Mouse (Mus musculus): ENCODE measurements around the gene C1ra.
A peak's percentile ranks its signal among the peaks of the same experiment; 100 is the strongest.
"Not testable (repeated sequence)": the region's sequence is repeated elsewhere in the genome, so short reads cannot be mapped to it uniquely, and the experiment has no call there.

The C1ra gene

DNA sequence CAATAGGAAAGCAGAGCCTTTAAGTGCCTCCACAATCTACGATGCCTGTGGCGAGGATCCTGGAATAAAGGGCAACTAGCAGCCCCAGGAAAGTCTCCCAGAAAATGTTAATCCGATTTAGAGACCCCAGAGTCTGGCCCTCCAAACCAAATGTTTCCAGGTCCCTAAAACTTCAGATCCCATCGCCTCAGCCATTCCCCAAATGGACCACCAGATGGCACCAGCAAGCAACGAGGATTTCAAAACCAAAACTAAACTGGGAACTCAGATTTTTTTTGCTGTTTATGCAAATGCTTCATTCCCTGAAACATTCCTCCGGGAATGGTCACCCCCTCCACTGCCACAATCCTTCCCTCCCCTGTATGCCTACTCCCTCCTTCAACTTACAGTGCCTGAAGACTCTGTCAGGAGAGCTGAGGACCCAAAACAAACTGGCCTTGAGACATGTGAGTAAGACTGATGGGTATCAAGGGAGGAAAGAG lies at the start of gene C1ra:
C1ra (plus strand) TSS at position 51 of the 482 bp plus-strand sequence.
- no peak for DNase-seq

DNA sequence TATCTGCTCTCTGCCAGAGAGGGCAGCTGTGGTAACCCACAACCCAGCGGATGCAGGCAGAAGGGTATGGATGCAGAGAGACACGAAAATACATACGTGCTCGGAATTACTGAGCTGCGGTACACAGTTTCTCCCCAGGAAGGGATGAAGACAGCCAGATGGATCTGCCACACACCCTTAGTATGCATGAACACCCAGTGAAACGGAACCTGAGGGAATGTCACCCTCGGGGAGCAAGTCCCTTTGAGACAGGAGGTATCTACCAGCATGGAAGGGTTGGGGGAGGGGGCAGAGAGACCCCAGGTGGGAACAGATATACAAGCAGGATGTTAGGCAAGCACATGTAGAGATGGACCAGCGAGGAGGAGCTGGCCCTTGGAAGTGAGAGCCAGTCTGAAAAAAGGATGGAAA lies 48.3 kb upstream of the C1ra start:
- DNase-seq, result peak in 1 of 2 experiments; percentile 22

DNA sequence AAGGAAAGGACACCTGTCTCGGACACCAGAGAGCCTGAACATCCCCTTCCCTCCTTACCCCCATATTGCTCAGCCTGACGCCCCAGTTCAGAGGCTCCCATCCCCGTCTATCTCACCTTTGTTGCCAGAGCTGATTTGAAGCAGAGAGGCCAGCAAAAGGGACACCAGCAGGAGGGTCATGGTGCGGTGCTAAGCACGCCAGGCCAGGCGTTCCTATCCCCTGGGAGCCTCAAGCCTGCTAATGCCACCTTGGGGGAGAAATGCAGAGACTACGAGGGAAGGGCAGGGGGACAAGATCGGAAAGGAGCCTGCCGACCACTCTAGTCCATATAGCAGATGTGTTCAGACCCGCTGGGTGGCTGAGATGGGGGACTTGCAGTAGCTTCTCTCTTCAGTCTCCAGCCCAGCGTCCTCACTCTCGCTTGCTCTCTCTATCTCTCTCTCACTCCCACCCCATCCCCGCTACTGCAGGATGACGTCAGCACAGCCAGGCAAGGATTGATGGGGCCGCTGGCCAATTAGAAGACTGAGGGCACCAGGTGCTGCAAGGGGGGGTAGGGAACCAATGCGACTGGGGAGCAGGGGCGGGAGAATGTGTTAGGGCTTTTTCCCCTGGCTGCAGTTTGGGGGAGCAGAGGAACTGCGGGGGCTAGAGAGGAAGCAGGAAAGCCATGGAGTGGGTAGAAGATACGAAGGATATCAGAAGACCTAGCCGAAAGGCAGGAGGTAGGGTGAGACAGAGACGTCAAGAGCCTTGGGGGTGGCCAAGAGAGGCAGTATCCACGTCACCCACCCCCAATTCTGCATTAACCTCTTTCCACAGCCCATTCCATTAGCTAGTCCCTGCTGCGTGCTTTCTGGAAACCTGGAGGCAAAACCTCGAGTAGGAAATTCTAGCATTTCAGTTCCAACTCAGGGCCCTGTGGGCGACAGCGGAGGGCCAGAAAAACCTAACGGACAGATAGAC lies 47.6 kb upstream of the C1ra start, which contains the start of gene Clstn3:
Clstn3 (minus strand) TSS at position 490 of the 967 bp plus-strand sequence.
- peak; percentile 74 to 85 for DNase-seq

DNA sequence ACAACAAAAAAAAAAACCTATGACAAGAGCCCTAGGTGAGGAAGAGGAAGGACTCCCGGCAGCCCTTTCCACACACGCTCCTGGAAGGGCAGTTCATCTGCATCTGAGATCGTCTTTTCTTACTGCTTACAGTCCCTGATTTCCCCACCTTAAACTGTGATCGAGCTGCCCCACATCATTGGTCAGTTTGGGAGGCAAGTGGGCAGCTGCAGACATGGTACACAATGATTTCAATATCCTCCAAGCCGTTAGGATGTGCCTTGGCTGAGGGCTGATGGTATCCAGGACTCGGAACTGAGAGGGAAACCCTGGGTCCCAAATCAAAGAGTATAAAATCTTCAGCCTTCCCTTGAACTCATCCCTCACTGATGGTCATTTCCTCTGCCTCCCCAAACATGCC lies 46.9 kb upstream of the C1ra start:
- no peak for DNase-seq

DNA sequence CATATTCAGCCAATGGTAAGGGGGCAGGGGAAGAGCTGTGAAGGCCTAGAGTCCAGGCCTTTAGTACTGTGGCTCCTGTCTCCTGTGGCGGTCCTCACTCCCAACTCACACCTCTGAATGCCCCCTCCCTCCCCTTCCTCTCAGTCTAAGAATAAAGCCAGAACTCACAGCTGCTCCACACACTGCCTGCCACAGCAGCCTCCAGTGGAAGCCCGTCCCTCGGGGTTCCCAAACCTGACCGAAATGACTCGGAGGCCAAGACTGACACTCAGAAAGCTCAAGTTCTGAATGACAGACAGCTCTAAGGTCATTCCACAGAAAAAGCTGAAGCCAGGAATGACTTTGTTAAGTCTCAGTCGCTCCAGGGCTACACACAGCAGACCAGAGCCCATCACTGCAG lies 46.5 kb upstream of the C1ra start:
- no peak for DNase-seq

DNA sequence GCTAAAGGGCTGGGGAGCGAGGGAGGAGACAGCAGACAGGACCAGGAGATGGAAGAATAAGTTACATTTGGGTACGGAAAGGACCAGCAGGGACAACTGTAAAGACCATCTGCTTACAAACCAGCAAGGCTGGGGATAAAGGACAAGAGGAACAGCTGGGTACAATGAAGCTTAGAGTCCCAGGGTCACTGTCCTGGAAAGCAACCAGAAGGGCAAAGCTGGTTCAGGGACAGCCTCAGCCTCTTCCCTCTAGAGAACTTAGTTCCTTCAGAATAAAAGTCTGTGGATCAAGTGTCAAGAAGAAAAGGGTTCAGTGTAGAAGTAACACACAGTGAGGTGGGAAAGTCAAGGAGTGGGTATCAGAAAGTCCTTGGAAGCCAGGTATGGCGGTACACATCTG lies 41.1 kb upstream of the C1ra start:
- no peak for DNase-seq

DNA sequence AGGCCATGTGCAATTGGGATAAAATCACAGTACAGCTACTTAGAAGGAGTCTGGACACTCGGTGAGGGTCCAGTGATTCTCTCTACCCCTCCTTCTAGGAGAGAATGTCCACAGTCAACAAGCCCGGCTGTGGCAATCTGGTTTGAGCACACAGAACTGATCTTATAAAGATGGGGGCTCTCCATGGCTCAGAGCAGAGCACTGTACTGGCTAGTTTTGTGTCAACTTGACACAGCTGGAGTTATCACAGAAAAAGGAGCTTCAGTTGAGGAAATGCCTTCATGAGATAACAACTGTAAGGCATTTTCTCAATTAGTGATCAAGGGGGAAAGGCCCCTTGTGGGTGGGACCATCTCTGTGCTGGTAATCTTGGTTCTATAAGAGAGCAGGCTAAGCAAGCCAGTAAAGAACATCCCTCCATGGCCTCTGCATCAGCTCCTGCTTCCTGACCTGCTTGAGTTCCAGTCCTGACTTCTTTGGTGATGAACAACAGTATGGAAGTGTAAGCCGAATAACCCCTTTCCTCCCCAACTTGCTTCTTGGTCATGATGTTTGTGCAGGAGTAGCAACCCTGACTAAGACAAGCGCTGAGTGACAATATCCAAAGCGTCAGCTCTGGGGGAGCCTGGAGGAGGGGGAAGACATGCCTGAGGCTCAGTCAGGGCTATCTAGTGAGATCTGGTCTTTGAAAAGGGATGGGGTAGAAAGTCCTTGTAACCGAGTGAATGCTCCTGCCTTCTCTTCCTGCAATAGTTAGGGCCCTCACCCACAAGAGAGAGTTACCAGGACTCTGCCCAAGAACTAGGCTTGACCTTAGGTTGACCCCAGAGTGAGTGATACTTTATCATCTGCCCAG lies 40.2 kb upstream of the C1ra start:
- DNase-seq, result not testable (repeated sequence)

DNA sequence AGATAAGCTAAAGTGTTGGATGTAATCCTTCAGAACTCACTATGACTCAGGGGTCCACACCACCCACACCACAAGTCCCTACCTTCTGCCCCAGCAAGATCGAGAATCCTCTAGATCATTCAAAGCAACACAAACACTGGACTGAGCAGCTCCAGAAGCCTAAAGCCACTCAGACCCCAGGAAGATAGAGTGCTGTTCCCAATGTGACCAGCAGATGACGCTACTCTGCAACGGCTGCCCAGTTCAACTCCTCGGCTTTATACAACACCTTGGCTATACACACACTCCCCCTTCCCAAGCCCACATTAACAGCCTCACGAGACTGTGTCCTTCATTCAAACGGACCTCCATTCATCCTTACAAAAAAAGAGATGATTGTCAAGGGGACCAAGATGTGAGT lies 39.4 kb upstream of the C1ra start:
- no peak for DNase-seq

DNA sequence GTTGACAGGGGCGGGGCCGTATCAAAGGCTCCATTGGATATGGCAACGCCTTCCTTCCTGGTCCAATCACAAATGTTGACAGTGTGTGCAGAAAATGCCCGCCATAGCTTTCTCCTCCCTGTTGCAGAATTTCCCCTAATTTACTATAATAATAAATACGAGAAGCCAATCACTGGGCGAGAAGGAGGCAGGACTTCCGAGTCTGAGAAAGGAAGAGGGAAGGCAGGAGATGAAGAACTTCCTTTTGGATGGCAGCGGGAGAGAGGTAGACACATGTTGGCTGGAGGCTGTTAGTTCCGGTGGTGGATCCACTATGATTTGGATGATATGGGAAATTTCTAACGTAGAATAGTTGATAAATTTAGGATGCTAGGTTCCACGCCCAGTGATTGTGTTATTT lies 37.6 kb upstream of the C1ra start:
- no peak for DNase-seq

DNA sequence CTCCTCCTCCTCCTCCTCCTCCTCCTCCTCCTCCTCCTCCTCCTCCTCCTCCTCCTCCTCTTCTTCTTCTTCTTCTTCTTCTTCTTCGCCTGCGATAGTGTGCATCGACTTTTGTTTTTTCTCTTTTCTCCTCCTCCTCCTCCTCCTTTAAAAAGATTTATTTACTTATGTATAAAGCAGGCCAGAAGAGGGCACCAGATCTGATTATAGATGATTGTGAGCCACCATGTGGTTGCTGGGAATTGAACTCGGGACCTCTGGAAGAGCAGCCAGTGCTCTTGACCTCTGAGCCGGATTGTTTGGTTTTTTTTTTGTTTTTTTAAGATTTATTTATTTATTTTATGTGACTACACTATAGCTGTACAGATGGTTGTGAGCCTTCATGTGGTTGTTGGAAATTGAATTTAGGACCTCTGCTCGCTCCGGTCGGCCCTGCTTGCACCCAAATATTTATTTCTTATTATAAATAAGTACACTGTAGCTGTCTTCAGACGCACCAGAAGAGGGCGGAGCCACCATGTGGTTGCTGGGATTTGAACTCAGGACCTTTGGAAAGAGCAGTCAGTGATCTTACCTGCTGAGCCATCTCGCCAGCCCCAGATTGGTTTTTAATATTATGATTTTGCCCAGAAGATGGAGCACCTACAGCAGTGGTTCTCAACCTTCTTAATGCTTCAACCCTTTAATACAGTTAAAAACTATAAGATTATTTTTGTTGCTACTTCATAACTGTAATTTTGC lies 36.7 kb upstream of the C1ra start:
- not testable (repeated sequence) for DNase-seq

DNA sequence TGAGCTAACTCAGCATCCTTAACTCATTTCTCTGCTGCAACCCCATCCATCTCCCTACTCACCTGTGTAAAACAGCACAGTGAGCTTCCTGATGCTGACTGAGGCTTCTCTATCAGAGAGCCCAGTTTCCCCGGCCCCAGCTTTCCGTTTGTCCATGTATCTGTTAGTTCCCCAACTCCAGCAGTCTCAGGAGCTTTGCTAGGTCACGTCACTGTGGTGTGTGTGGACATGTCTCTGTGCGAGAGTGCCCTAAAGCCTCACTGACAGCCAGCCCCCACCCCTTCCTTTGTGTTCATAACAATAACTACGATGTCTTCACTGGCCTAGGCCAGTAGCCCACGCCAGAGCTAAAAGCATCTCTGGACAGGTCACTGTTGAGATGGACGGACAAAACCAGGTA lies 36.0 kb upstream of the C1ra start:
- no peak for DNase-seq

DNA sequence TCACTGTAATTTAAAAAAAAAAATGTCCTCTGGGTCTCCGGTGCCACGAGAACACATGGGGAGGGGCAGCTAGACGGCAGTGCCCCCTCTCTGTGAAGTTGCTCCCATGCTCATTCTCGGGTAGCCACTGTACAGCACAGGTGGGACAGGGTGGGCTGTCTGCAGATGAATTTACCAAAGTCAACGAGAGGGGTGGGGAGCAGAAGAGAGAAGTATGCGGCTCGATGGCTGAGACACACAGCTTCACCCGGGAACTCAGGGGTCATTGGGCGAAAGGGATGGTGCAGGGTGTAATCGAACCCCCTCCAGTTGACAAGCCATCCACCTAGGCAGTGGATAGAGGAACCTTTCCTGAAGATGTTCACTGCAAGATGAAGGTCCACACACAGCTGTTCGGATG lies 35.4 kb upstream of the C1ra start:
- no peak for DNase-seq

DNA sequence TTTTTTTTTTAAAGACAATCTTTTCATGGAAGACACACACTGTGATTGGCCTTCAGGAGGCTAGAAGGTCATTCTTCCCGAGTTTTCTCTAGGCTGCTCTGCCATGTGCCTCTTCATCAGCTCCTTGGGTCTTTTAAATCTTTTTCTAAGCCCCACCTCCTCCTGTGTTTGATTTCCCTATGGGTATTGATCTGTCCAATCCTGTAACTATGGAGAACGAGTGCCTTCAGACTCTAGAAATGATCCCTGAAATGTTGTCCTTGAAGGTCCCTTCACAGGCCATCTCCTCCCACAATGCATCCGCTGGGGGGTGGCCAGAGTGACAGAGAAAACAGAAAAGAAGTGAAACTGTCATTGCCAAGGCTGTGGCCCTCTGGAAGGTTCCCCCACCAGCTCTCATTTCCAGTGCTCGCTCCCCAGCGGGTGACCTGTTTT lies 35.0 kb upstream of the C1ra start:
- DNase-seq, result no peak

DNA sequence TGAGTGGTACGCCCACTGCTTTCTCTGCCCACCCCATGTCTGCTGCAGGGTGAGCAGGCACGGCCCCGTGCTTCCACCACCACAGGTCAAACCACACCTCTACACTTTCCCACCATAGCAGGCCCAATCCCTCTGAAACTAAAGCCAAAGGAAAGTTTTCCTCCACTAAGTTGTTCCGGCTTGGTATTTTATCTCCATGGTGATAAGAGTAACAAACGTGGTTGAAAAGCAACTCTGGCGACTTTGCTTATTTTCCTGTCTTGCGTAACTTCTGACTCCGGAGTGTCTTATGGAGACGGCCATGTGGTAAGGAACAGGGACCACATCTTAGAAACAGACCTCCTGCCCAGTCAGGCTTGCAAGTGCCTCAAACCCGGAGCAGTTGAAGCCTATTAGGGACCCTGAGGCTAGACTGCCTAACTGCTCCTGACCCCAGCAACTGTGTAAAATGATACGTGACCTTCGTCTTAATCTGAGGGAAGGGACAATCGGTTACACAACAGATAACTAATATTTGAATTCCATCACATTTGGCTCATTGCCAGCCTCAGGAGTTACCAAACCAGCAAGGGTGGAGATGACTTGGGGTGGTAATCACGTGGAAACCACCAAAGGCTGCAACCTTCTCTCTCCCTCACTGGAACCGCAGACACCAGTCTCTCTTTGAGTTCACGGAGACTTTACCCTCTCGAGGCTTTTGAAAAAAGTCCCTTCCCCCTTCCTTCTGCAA lies 34.1 kb upstream of the C1ra start:
- DNase-seq, result no peak

DNA sequence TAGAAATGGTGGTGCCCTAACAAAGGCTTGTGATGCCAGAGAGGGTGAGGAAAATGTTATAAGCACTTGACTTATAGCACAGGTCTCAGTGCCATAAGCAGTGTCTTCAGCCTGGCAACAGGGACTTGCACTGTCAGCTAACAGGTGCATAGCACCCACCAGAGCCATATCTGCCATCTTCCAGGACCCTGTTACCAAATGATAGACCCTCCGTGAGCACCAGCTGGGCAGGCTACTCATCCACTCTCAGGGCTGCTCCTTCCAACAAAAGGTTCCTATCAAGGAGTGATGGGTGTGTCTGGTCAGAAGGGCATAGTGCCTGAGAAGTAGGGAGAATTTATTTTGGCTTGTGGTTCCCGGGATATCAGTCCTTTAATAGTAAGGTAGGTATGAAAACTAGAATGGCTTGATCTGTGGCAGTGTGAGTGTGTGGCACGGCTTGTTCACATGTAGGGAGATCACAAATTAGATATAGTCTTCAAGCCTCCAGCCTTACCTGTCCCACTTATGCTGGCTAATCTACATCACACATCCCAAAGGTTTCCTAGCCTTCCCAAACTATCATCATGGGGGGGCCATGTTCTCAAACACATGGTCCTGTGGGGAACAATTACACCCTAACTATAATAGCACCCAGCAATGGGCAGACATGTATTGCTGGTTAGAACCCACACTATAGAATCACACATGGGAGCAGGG lies 33.2 kb upstream of the C1ra start:
- DNase-seq, result no peak

DNA sequence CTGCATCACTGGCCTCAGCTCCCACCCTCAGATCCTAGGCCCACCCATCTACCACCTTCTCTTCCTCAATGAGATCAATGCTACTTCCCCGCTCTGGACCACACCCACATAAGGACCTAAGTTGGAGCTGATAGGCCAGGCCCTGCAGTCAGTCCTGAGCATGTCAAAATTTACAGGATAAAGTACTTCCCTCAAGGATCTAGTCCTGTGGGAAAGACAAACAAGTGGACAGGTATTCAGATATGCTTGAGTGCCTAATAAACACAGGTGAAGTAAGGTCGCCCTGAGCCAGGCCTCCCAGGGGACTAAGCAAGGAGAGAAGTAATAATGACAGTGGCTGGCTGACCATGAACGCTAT lies 32.7 kb upstream of the C1ra start:
- DNase-seq, result no peak

DNA sequence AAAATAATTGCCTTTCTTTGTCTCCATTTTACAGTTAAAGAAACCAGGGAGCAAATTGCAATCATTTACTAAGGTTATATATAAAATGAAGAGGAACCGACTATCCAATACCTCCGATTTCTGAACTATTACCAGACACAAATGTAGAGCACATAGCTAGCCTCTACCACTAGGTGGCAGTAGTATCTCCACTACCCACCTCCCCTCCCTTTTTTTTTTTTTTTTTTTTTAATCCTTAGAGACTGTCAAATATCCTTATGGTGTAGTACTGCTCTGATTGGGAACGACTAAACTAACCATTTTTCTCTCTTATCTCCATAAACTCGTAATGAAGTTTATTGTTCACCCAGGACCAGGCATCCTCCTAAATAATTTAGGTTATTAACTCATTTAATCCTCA lies 31.9 kb upstream of the C1ra start:
- DNase-seq, result no peak

DNA sequence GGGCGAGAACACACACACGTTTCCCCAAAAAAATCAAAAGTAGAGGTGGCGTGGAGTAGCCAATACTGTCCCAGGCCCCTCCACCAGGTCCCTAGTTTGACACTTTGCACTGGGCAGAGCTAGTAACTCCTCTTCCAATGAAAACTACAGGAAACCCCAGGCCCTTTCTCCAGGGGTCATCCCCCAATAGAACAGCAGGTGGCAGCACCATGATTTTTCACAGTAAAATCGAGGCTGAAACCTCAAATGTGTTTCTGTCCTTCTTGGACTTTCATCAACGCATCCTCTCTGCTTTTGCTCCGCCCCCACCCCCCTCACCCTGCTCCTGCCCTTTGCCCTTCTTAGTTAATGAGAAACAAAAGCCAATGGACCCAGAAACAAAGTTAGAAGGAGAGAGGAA lies 30.6 kb upstream of the C1ra start:
- no peak for DNase-seq

DNA sequence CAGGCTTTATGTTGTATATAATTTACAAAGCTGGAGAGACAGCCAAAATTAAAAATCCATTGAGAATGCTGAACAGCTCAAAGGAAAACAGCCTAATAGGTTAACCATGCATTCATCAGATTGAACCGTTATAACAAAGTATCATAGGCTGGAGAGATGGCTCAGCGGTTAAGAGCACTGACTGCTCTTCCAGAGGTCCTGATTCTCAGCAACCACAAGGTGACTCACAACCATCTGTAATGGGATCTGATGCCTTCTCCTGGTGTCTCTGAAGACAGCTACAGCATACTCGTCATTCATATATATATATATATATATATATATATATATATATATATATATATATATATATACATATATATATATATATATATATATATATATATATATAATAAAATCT lies 28.4 kb upstream of the C1ra start:
- DNase-seq, result not testable (repeated sequence)

DNA sequence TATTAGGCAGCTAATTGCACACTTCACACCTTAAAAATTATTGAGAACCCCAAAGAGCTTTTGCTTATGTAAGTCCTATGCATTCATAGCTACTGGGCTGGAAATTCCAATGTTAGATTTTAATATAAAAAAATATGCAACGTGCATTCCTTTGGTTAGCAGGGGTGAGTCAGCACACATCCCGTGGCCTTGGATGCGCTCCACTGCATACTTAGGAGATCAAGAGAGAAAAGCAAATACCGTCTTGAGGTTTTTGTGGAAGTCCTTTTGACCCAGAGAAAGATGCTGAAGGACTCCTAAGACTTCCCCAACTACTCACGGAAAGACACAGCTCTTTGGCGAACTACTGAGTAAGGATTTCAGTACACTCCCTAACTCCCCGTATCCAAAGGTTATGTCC lies 27.4 kb upstream of the C1ra start:
- no peak for DNase-seq

DNA sequence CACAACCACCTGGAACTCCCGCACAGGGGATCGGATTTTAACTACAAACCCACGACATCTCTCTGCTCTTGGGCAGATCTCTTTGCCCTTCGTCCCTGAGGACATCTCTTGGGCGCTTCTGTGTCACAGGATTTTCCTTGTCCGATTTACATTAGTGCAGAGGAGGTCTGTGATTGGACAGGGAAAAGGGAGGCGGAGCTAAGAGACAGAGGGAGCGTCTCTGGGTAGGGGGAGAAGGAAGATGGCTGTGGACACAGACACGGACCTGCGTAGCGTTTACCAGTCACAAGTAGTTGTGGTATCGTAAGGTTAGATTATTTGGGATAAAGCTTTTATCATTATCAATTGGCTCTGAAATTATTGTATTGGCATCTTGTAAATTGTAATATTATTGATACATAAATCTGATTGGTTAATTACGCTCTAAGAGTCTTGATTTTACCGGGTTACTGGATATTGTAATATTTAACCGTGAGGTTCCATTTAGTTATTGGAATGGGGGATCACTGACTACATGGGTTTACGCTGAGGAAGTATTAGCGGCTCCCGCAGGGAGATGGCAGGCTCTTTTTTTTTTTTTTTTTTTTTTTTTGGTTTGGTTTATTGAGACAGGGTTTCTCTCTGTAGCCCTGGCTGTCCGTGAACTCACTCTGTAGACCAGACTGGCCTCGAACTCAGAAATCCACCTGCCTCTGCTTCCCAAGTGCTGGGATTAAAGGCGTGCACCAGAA lies 26.6 kb upstream of the C1ra start:
- DNase-seq, result no peak

Data from thymus, adult 18-20 months (tissue).